Mouse (Mus musculus) c-Kit-positive CD71-positive TER-119-positive erythroid progenitor cells, embryonic 14.5 days (primary cell): Measurements from ENCODE around the gene Inppl1.
A peak's percentile ranks its signal among the peaks of the same experiment; 100 is the strongest.

Experiments
- DNase-seq: peaks from one replicate; pipeline ENCODE4 v3.0.0-alpha.2; 2013; ENCODE audit warnings: low spot score

The Inppl1 gene

DNA sequence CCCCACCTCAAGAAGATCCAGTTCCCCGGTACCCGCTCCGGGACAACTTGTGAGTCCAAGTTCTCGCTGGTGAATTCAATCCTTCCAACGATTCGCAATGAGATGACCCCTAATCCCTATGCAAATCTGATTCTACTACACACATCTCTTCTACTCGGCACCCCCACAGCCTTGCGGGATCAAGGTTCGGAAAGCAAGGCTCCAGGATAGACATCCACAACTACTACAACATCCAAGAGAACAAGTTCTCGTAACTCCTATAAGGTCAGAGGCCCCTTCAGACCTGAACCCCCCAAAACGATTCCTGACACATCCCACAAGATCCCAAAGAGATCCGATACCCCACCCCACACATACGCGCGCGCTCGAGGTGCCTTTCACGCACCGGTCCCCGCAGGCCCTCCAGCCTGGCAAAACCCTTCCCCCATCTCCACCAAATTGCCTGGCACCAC, 849 bp downstream of the Inppl1 start:
- no peak for DNase-seq

DNA sequence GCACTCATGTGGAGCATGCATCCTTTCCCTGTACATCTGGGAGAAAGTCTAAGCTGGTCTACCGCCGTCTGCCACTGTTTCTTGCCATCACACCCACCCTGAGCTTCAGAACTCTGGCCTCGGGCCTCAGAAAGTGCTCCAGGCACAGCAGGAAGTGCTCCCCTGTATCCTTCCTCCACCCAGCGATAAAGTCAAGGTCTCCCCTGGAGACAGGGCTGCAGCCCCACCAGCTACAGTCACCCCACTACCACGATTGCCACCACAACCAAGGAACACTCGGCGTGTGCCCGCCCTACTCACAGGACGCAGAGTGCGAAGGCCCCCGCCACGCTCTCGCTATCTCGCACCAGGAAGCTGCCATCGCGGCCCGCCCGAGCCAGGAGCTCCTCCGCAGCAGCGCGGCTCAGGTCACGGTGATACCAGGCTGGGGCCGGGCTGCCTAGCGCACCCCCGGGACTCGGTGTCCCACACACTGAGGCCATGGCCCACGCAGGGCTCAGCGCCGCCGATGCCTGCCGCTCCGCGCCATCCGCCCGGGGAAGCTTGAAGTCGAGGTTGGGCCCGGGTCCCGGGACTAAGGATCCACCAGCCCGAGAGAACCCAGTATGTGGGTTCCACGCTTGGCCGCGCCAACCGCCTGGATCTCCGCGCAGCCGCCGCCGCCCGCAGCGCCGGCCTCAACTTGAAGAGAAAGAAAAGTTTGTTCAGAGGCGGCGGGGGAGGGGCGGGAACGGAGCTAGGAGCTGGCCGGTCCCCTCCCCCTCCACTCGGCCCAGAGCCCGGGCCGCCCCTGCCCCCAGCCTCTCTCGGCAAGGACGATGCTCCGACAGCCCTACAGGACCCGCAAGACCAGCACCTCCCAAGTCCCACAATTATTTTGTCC, 1.5 kb downstream of the Inppl1 start:
- peak; percentile 15 for DNase-seq

DNA sequence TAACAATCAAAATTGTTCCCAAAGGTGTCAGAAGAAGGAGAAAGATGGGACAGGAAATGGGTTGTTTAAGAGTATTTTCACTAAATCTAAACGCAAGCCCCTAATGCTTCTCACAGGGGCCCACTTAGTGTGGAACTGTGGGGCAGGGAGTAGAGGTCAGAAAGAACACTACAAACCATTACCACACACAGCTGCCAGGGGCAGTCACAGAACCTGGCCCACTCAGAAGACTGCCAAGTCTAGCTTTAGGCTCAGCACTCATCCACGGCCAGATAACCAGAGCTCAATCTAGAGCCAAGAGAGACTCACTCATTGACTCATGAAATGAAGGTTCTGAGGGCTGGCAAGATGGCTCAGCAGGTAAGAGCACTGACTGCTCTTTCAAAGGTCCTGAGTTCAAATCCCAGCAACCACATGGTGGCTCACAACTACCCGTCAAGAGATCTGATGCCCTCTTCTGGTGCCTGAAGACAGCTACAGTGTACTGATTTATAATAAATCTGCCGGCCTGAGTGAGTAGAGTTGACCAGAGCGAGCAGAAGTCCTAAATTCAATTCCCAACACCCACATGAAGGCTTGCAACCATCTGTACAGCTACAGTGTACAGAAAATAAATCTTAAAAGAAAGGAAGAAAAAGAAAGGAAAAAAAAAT, 2.4 kb downstream of the Inppl1 start:
- no peak for DNase-seq

DNA sequence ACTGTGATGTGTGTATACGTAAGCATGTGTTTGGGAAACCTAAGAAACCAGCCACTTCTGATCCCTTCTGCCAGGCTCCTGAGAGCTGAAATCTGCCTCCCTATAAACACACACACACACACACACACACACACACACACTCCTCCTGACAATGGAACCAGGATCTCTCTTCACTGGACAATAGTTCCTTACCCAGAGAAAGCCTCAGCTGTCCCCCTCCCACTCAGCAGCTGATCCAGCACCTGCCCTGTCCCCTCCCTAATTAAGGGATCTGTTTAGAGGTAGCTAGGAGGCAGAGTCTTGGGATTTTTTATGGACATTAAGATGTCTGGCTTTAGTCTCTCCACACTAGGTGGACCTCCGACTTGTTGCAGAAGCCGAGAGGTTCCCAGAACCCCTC, 3.1 kb downstream of the Inppl1 start:
- DNase-seq: no peak

DNA sequence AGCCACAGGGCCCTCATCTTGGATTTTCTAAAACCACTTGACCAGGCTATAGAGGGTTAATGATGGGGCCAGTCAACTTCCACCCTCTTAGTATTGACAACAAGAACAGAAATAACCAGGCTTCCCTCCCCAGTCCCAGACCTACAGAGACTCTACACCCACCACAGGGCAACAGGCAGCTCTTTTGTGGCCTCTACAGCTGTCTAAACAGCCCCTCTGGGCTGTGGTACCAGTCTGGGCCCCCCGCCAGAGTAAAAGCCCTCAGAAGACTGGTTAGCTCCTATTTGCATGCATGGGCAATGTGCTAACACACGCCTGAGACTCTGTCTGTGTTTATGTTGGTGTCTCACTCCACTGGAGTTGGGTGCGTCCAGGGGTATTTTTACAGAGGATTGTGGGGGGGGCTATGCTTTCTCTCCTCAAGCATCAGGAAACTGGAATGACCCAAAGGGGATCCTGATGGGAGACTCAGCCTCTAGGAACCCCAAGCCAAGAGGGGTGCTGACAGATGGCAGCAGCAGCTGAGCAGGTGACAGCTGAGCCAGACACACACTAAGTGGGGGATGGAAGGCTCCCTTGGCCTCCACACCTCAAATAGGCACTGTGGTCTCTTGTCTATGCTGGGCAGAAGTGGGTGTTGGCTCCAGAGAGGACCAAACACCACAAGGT, 4.0 kb downstream of the Inppl1 start:
- no peak for DNase-seq

DNA sequence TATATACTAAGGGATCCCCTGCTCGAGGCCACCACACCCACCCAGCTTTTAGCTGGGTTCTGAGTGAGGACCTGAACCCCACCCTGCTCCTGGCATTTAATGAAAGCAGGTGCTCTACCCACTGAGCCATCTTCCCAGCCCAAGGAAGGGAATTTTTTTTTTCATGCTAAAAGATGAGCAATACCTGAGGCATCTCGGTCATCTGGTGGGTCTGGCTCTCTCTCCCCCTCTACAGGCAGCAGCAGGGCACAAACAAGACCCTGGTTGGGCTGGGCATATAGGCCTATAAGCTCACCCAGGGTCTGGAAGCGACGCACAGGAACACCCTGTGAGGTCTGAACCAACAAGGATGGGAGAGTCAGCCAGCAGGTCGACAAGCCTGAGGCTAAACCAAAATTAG, 4.7 kb downstream of the Inppl1 start:
- no peak for DNase-seq

DNA sequence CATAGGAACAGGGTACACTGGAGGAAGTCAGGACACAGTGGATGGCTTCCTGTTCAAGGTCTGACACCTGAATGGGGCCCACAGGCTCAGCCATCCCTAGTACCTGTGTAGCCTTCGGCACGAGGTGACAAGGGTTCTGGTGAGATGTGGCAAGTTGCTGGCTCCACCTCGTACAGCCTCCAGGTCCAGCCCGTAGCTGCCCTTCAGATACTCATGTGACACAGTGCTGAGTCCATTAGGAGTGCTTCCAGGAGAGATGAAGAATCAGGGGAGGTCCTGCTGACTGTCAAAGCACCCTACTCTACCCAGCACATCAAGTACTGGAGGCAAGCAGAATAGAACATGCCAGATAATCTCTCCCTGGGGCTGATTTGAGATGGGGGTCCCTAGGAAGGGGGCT, 5.7 kb downstream of the Inppl1 start:
- DNase-seq: no peak

DNA sequence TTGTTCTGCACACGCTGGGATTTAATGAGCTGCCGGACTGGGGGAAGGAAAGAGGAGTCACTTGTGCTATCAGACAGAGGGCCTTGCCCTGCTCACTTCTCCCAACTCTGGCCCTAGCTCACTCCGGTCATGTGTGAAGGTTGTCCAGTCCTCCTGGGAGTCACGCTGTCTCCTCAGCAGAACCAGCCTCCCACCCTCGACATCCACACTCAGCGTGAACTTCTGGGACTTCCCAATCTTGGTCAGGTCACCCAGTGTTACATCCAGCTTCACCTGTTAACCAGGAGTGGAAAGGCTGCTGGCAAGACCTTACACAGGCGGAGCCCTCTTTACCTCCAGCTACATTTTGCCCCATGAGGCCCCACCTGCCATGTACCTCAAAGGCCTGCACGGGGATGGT, 6.6 kb downstream of the Inppl1 start:
- no peak for DNase-seq

DNA sequence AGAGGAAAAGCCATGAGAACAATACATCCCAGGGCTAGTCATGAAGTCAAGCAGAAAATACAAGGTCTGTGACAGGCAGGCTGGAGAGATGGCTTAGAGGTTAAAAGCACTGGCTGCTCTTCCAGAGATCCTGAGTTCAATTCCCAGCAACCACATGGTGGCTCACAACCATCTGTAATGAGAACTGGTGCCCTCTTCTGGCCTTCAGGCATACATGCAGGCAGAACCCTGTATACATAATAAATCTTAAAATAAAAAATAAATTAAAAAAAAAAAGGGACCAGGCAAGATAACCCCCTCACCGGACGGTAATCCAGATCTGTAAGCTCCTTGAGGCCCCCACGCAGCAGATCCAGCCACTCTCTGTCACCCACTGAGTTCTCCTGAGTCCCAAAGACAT, 7.7 kb downstream of the Inppl1 start:
- no peak for DNase-seq

DNA sequence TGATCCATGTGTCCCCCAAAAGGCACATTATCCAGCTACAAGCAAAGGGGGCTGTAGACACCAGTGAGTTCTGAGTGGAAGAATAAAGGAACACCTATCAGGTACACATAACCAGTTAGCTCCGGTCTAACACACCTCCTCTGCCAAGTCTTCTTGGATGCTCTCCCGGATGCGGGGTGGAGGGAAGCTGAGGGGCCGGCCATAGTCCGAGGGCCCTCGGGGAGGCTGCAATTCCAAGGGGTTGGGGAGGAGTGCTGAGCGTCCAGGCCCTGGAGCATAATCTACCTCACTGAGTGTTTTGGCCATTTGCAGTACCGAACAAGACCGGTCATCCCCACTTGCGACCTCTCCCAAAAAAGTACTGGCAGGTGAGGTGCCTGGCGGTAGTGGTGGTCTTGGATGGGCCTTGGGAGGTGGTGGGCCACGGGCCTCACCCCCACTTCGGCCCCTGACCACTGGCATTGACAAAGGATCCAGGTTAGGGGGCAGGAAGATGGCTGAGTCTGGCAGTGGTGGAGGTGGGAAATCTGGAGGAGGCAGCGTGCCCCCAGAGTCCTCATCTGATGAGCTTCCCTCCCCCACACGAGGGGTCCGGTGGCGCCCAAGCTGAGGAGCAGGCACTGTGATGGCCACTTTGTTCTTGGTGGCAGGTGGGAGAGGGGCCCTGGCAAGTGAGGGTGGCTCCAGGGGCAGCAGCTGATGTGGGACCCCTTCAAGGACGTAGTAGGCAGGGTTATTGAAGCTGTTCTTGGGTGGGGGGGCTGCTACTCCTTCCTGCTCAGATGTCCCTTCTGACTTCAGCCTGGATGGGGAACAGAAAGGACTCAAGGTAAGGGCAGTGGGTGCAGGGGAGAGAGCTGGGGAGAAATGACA, 14.0 kb downstream of the Inppl1 start:
- DNase-seq: no peak

DNA sequence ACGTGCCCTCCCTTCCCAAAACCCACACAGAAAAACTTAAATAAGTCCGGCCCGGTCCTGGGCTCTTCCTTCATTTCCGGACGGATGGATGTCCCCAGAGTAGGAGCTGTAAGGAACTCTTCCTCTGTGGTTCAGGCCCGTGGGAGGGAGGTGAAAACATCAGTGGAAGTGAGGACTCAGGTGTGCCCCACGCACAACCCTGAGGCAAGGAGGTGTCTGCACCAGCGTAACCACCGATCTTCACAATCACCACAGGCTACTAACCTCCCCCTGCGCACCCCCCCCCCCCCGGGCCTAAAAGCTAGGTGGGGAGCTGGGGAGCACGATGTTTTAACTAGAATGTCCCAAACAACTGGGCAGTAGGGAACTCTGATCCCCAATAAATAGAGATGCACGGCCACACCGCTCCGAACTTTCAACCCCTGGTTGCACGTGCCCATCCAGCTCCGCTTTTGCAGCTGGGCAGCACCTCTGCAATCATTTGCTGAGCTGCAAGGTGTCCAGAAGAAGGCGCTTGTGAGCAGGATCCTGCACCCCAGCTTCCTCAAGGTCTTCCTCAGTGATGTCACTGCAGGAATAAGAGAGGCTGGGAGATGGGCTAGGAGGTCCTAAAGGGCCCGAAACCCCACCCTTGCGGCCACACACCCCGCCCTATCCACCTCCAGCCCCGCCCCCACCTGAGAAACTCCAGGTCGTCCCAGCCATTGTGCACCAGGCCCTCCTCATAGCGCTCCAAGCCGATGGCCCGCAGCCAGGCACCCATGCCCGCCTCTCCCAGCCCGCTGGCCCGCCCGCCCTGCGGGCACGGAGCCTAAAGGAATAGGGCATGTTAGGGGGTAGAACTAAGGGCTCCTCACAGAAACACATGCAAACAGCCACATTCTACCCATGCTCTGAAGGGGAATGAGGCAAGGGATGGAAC, 14.9 kb downstream of the Inppl1 start:
- DNase-seq: no peak

DNA sequence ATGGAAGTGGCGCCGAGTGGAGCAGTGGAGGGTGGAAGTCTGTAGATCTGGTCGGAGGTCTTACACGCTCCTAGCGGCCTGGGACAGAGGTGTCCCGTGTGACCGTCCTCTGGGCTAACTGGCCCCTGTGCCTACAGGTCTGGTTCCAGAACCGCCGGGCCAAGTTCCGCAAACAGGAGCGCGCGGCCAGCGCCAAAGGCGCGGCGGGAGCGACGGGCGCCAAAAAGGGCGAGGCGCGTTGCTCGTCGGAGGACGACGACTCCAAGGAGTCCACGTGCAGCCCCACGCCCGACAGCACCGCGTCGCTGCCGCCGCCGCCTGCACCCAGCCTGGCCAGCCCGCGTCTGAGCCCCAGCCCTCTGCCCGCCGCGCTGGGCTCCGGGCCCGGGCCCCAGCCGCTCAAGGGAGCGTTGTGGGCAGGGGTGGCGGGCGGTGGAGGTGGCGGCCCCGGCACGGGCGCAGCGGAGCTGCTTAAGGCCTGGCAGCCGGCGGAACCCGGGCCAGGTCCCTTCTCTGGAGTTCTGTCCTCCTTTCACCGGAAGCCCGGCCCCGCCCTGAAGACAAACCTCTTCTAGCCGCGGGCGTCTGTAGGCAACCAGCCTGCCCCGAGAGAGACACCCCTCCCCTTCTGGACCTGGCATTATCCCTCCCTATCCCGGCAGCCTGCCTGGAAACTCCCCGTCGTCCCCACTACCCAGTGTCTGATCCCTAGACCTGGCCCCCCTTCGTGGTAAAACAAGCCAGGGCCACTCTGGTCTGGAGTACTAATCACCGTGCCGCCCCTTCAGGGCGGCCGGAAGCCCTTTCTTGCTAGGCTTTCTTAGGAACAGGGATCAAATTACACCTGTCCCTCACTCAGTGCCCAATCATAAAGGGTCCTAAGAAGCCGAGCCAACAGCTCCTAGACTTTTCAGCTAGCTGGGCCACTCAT, 16.2 kb downstream of the Inppl1 start:
- DNase-seq: no peak

DNA sequence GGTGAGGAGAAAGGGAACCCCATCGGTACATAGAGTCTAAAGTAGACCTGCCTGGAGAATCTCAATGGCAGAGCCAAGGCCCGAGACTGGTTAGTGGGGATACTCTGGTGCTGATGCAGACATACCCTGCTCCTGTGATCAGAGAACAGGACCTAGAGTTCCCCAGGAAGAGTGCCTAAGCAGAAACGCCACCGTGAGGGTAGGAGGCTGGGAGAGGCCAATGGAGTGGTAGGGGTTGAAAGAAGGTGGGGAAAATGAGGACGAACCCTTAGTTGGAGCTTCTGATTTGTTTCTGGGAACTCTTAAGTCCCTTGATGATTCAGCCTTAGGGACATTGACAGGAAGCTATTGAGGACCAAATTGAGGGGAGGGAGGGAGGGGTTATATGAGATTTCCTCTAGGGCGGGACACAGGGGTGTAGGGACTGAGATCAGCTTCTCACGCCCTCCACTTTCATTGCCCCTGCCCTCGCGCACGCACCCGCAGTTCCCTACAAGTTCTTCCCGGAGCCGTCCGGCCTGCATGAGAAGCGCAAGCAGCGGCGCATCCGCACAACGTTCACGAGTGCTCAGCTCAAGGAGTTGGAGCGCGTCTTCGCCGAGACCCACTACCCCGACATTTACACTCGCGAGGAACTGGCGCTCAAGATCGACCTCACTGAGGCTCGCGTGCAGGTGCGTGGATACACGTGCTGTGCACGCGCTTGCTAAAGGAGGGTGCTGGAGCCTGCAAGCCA, 17.6 kb downstream of the Inppl1 start:
- DNase-seq: no peak

DNA sequence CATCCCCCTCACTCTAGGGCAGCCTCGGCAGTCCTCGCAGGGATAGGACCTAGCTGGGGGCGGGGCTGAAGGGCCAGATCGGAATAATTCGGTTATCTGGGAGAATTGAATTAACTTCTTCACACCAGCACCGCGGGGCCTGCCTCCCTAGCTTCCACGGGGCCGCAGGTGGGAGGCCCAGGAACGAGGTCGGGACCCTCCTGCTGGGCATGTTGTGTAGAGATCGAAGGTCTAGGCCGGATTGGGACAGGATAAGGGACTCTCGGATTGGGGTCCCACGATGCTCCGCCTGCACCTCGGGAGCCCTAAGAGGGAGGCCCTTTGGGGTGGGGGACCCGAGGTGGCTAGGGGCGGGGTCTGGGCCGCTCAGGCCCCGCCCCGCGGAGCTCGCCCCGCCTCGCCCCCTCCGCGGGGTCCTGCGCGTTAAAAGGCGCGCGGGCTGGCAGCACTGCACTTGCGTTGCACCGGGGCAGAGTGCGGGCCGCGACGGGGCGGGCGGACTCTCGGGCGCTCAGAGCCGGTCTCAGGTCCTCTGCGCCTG, 20.1 kb downstream of the Inppl1 start, which contains the start of gene Phox2a:
TSS of gene Phox2a (plus strand) at position 453 of the 541 bp plus-strand sequence.
- DNase-seq: no peak

DNA sequence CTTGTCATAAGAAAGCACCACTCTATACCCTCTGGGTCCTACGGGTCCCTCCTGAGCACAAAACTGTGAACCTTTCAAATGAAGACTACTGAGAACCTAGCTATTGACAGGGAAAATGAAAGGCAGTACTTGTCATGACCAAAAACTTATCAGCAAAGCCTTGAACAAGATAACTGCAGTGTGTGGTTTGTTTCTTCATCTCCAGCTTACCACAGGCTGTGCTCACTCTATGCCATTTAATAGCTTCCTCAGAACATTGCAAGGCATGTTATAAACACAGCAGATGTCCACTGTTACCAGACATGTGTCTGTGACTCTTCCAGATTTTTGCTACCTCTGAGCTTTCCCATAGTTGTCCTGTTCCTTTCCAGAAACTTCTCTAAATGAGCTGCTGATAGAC, 61.0 kb downstream of the Inppl1 start:
- DNase-seq: no peak

DNA sequence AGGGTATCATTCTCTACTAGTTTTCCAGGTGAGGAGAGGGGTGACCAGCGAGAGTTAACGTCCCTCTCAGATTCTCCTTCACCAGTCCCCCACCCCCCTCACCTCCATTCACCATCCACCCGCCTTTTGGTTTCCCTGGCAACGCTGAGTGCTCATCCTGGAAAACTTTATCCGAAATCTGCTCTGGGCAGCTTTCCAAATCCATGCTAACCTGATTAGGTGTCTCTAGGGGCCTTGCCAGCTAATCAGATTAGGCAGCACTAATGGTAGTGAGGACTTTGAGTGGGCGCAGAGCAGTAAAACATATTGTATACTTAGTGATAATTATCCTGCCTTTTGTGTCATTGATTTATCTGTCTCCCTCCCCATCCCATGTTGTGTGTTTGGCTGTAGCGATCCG, 65.3 kb downstream of the Inppl1 start:
- DNase-seq: no peak
